16 mouse cellular contexts compared by ENCODE assay signal in genomic region chr5:37784847-37785391, GRCm38 (mm10). TPM values are rescaled to one million over a fixed set of nuclear protein-coding genes. Genes with fewer than 3 reads are reported as not detected.
"Had no signal": no experiment of that assay in that cellular context is flagged by ENCODE, and none has a peak within 500 bp of the region (broad histone marks: within the 10 kb centered on the region; RNA-seq: fewer than 3 reads in every experiment).

No protein-coding gene starts in this region.

- H3K9ac ChIP-seq: liver, embryonic 13.5 days; liver, postnatal 0 days; lung, embryonic 15.5 days; midbrain, embryonic 12.5 days; neural tube, embryonic 13.5 days had no signal

- H3K9me3 ChIP-seq: liver, embryonic 13.5 days; lung, embryonic 15.5 days; megakaryocyte, embryonic 14.5 days; midbrain, embryonic 12.5 days; neural tube, embryonic 13.5 days had no signal

- H3K27me3 ChIP-seq: liver, embryonic 13.5 days; lung, embryonic 15.5 days; megakaryocyte, embryonic 14.5 days; neural tube, embryonic 13.5 days had no signal

- H3K36me3 ChIP-seq: liver, embryonic 13.5 days; lung, embryonic 15.5 days; midbrain, embryonic 12.5 days; neural tube, embryonic 13.5 days had no signal

- H3K4me3 ChIP-seq: liver, embryonic 13.5 days; lung, embryonic 15.5 days; megakaryocyte, embryonic 14.5 days; midbrain, embryonic 12.5 days; neural tube, embryonic 13.5 days had no signal

- ATAC-seq: liver, postnatal 0 days; midbrain, embryonic 16.5 days had no signal

- H3K27ac ChIP-seq: kidney, postnatal 0 days; liver, embryonic 13.5 days; lung, embryonic 15.5 days; macrophage; midbrain, embryonic 12.5 days; neural tube, embryonic 13.5 days; stomach, postnatal 0 days had no signal

- H3K4me2 ChIP-seq: liver, embryonic 13.5 days; lung, embryonic 15.5 days; midbrain, embryonic 12.5 days; neural tube, embryonic 13.5 days had no signal

- DNase-seq: kidney, adult 2 months; left cerebral cortex, postnatal 4 days; liver; liver, embryonic 13.5 days; liver, postnatal 0 days; lung, postnatal 14 days; right cerebral cortex, postnatal 14 days; thymus, postnatal 14 days had no signal

- H3K4me1 ChIP-seq: liver, embryonic 13.5 days; lung, embryonic 15.5 days; megakaryocyte, embryonic 14.5 days; midbrain, embryonic 12.5 days; neural tube, embryonic 13.5 days had no signal

RNA-seq across cellular contexts. Expression of gene Msx1, which starts 39.5 kb away (rescaled TPM):
- polyA plus RNA-seq: liver, postnatal 0 days; macrophage had no signal

RNA-seq across cellular contexts. Expression of gene Cytl1, which starts 49.6 kb away (rescaled TPM):
- polyA plus RNA-seq: liver, embryonic 13.5 days; liver, postnatal 0 days; macrophage had no signal
